ENCODE assay signal across 7 mouse cellular contexts in the genomic region with DNA sequence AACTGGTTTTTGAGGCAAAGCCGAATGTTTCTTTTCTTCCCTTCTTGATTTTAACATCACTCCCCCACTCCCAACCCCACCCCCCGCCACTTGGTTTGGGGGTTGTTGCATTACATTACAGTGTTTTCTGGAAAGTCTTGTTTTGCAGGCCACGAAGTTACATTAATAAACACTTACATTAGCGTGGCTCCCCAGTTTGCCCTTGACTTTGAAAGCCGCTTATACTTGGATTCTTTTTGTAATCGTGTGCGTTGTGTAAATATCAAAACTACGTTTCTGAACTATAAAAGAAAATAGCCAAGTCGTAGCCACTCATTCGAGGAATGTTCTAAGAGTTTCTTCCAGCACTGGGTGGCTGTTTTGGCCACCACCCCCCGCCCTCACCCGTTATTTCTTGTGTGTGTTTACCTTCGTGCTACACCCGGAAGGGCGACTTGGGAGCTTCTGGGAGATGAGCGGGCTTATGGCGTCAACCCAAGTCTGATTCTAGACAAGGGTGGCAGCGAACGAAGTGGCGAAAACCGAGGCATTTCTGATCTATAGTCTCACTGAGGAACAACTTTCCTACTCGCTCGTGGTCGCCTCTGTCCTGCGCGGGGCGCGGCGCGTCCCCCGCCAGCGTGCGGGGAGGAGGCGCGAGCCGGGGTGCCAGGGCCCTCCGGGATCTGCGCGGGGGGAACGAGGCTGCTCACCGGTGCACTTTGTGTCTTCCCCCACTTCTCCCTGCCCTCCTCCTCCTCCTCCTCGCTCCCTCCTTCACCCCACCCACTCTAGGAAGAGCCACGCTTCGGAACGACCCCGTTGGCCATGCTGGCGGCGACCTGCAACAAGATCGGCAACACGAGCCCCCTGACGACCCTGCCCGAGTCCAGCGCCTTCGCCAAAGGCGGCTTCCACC. TPM values are rescaled to one million over a fixed set of nuclear protein-coding genes. Genes with fewer than 3 reads are reported as not detected.
DNase-seq lines count a peak whose midpoint lies in the region; ATAC-seq and TF ChIP-seq lines count a peak whose summit lies in the region.

No protein-coding gene starts in this region.

- no peak for DNase-seq in spleen, adult 2 months (ENCODE audit: low read depth in 1 of 2, low spot score in 2 of 2)
- no peak for DNase-seq in spleen, postnatal 4 days (ENCODE audit: low spot score in 2 of 2)
- DNase-seq in lung, postnatal 36 days = peak; percentile 20
- DNase-seq in testis, postnatal 14 days (ENCODE audit: low spot score) = peak; percentile 21
- DNase-seq in gastrocnemius, postnatal 25 days = no peak

- H3K9me3 ChIP-seq in embryonic facial prominence, embryonic 12.5 days = no peaks in the 10 kb centered on the region
- no peaks in the 10 kb centered on the region for H3K9me3 ChIP-seq in hindbrain, embryonic 16.5 days (ENCODE audit: control insufficient read depth, low read length)

- peak overlapping the region; percentile 58 for H3K4me2 ChIP-seq in embryonic facial prominence, embryonic 12.5 days (replicated peaks)
- peak overlapping the region; percentile 51 for H3K4me2 ChIP-seq in hindbrain, embryonic 16.5 days (ENCODE audit: low read length)

- ATAC-seq in embryonic facial prominence, embryonic 12.5 days (ENCODE audit: insufficient number of reproducible peaks, insufficient read depth, low FRiP score, low TSS enrichment) = no peak
- ATAC-seq in hindbrain, embryonic 16.5 days = no peak

- no peak for TF ChIP-seq CTCF in spleen, adult 2 months (IDR thresholded peaks at IDR 0.05; ENCODE audit: extremely low read depth, insufficient read depth, insufficient read length, insufficient replicate concordance)

- no peaks in the 10 kb centered on the region for H3K36me3 ChIP-seq in spleen, adult 2 months (ENCODE audit: control insufficient read depth, insufficient read depth, low read length)
- H3K36me3 ChIP-seq in embryonic facial prominence, embryonic 12.5 days = no peaks in the 10 kb centered on the region
- no peaks in the 10 kb centered on the region for H3K36me3 ChIP-seq in hindbrain, embryonic 16.5 days (ENCODE audit: control insufficient read depth, insufficient read depth, low read length)

- 2% methylated on average over 55 of the region's 55 CpGs for WGBS in spleen, adult 2 months
- under 1% methylated on average over 52 of the region's 55 CpGs for WGBS in embryonic facial prominence, embryonic 12.5 days
- WGBS in hindbrain, embryonic 16.5 days = under 1% methylated on average over 49 of the region's 55 CpGs

- peak overlapping the region; percentile 47; the same call in 1 of the 2 replicates for H3K9ac ChIP-seq in embryonic facial prominence, embryonic 12.5 days
- H3K9ac ChIP-seq in hindbrain, embryonic 16.5 days (ENCODE audit: low read depth, low read length) = peak overlapping the region; percentile 35

- H3K4me1 ChIP-seq in spleen, adult 2 months (ENCODE audit: control insufficient read depth, insufficient read depth, insufficient read length) = peaks cover 33% of the 10 kb centered on the region
- peaks cover 34% of the 10 kb centered on the region for H3K4me1 ChIP-seq in embryonic facial prominence, embryonic 12.5 days
- H3K4me1 ChIP-seq in hindbrain, embryonic 16.5 days (ENCODE audit: control insufficient read depth, insufficient read depth, low read depth, low read length) = peaks cover 21% of the 10 kb centered on the region

- peaks cover 57% of the 10 kb centered on the region for H3K27me3 ChIP-seq in spleen, adult 2 months (ENCODE audit: control insufficient read depth, insufficient read depth, low read length)
- H3K27me3 ChIP-seq in embryonic facial prominence, embryonic 12.5 days = peaks cover 65% of the 10 kb centered on the region
- H3K27me3 ChIP-seq in hindbrain, embryonic 16.5 days (replicated peaks; ENCODE audit: control insufficient read depth, insufficient read depth, low read length) = peaks cover 28% of the 10 kb centered on the region

- H3K4me3 ChIP-seq in spleen, adult 2 months (ENCODE audit: extremely low read depth, insufficient read depth, insufficient read length) = peak overlapping the region; percentile 32; the same call in 1 of the 2 replicates
- H3K4me3 ChIP-seq in embryonic facial prominence, embryonic 12.5 days = peak overlapping the region; percentile 41
- peak overlapping the region; percentile 36 for H3K4me3 ChIP-seq in hindbrain, embryonic 16.5 days (ENCODE audit: low read length)

- H3K27ac ChIP-seq in spleen, adult 2 months (ENCODE audit: insufficient read depth, low read length) = no peak overlapping the region
- H3K27ac ChIP-seq in embryonic facial prominence, embryonic 12.5 days = no peak overlapping the region
- H3K27ac ChIP-seq in hindbrain, embryonic 16.5 days (ENCODE audit: low read depth, low read length) = no peak overlapping the region; the same call in 1 of the 2 replicates

- TF ChIP-seq POLR2A in spleen, adult 2 months (IDR thresholded peaks at IDR 0.05; ENCODE audit: low read depth, low read length) = no peak

RNA-seq across cellular contexts. Expression of a gene that starts 0.9 kb away (rescaled TPM):
- polyA plus RNA-seq in spleen, adult 2 months (2012; rRNA removed) = not detected in 2 replicates
- 0.90 and 1.6 TPM in 2 replicates for polyA plus RNA-seq in embryonic facial prominence, embryonic 12.5 days (2016; fragmentation: Nextera tagmentation; extraction: Ambion mirVana)
- polyA plus RNA-seq in hindbrain, embryonic 16.5 days (2015; fragmentation: Nextera tagmentation; extraction: Ambion mirVana) = 0.35 and 0.96 TPM in 2 replicates
- total RNA-seq in gastrocnemius, postnatal 25 days (2021) = not detected

RNA-seq across cellular contexts. Expression of a gene that starts 39.8 kb away (rescaled TPM):
- 2.3 and 2.9 TPM in 2 replicates for polyA plus RNA-seq in spleen, adult 2 months (2012; rRNA removed)
- 13.9 and 16.2 TPM in 2 replicates for polyA plus RNA-seq in embryonic facial prominence, embryonic 12.5 days (2016; fragmentation: Nextera tagmentation; extraction: Ambion mirVana)
- polyA plus RNA-seq in hindbrain, embryonic 16.5 days (2015; fragmentation: Nextera tagmentation; extraction: Ambion mirVana) = 8.2 and 8.4 TPM in 2 replicates
- 10 to 100 TPM; 30.4 to 33.6 TPM for total RNA-seq in gastrocnemius, postnatal 25 days (2021)

RNA-seq across cellular contexts. Expression of a gene that starts 39.9 kb away (rescaled TPM):
- 1.3 and 1.5 TPM in 2 replicates for polyA plus RNA-seq in spleen, adult 2 months (2012; rRNA removed)
- 26.8 and 29.7 TPM in 2 replicates for polyA plus RNA-seq in embryonic facial prominence, embryonic 12.5 days (2016; fragmentation: Nextera tagmentation; extraction: Ambion mirVana)
- polyA plus RNA-seq in hindbrain, embryonic 16.5 days (2015; fragmentation: Nextera tagmentation; extraction: Ambion mirVana) = 20.9 and 23.8 TPM in 2 replicates
- 10 to 100 TPM in 1 of 2 experiments, 1 to 10 TPM in 1; 9.9 to 10.0 TPM for total RNA-seq in gastrocnemius, postnatal 25 days (2021)

RNA-seq across cellular contexts. Expression of a gene that starts 53.9 kb away (rescaled TPM):
- 2.2 and 2.9 TPM in 2 replicates for polyA plus RNA-seq in spleen, adult 2 months (2012; rRNA removed)
- polyA plus RNA-seq in embryonic facial prominence, embryonic 12.5 days (2016; fragmentation: Nextera tagmentation; extraction: Ambion mirVana) = 106 and 108 TPM in 2 replicates
- 97.0 and 110 TPM in 2 replicates for polyA plus RNA-seq in hindbrain, embryonic 16.5 days (2015; fragmentation: Nextera tagmentation; extraction: Ambion mirVana)
- total RNA-seq in gastrocnemius, postnatal 25 days (2021) = 10 to 100 TPM; 66.1 to 68.9 TPM

Comparison
In these comparisons a context has a peak if more than half of its experiments do, and no peak if none do; other contexts are left out.
1. DNase-seq: peak in lung, postnatal 36 days (single experiment) and testis, postnatal 14 days (single experiment); none in spleen, adult 2 months (0 of 2), spleen, postnatal 4 days (0 of 2) and gastrocnemius, postnatal 25 days (single experiment).
2. Peak in every context shown above with its lines, with median percentiles within 50 percentile points of each other: H3K4me3 ChIP-seq.